Mouse (Mus musculus) liver, embryonic 15.5 days (tissue): ENCODE results near the gene Aurkb. TPM values are rescaled to one million over a fixed set of nuclear protein-coding genes. Genes with fewer than 3 reads are reported as not detected.

Source experiments
- polyA plus RNA-seq: library from polyadenylated mRNA; unstranded; fragments of >200 nt; fragmentation: Nextera tagmentation; extraction: Ambion mirVana; gene quantifications from 2 replicates; pipeline ENCODE4 v1.2.1, GENCODE M21; 2015

Gene Aurkb
- polyA plus RNA-seq, 1 experiment from 2014 or later = 111 TPM

Other genes with a start within 250 kb of the Aurkb start
- gene Ndel1, start 173.8 kb upstream of the Aurkb start, polyA plus RNA-seq = 37.6 and 41.7 TPM in 2 replicates
- gene Rnf222, start 157.1 kb upstream of the Aurkb start, polyA plus RNA-seq = 0.13 TPM in 2 replicates
- gene Rpl26, start 144.1 kb upstream of the Aurkb start, polyA plus RNA-seq = 434 and 517 TPM in 2 replicates
- gene Odf4, start 118.6 kb upstream of the Aurkb start, polyA plus RNA-seq = not detected in 2 replicates
- 1.4 and 1.8 TPM in 2 replicates for gene Arhgef15, start 88.2 kb upstream of the Aurkb start, polyA plus RNA-seq
- 0.44 and 0.46 TPM in 2 replicates for gene Slc25a35, start 77.5 kb upstream of the Aurkb start, polyA plus RNA-seq
- 21.7 and 22.4 TPM in 2 replicates for gene Rangrf, start 70.5 kb upstream of the Aurkb start, polyA plus RNA-seq
- gene Pfas, start 37.2 kb upstream of the Aurkb start, polyA plus RNA-seq = 17.0 and 18.5 TPM in 2 replicates
- 20.5 and 20.9 TPM in 2 replicates for gene Ctc1, start 29.7 kb upstream of the Aurkb start, polyA plus RNA-seq
- gene Borcs6, start 14.1 kb downstream of the Aurkb start, polyA plus RNA-seq = 4.3 and 5.3 TPM in 2 replicates
- gene Tmem107, start 25.2 kb downstream of the Aurkb start, polyA plus RNA-seq = 20.2 and 21.6 TPM in 2 replicates
- 14.9 and 19.6 TPM in 2 replicates for gene Vamp2, start 42.8 kb downstream of the Aurkb start, polyA plus RNA-seq
- gene Per1, start 49.6 kb downstream of the Aurkb start, polyA plus RNA-seq = 6.4 and 7.6 TPM in 2 replicates
- 0.12 and 0.18 TPM in 2 replicates for gene Hes7, start 74.8 kb downstream of the Aurkb start, polyA plus RNA-seq
- gene 9130213A22Rik, start 76.9 kb downstream of the Aurkb start, polyA plus RNA-seq = 0.07 TPM in 1 of 2 replicates, not detected in the other
- gene Aloxe3, start 80.2 kb downstream of the Aurkb start, polyA plus RNA-seq = 0.13 TPM in 1 of 2 replicates, not detected in the other
- not detected in 2 replicates for gene Alox12b, start 111.3 kb downstream of the Aurkb start, polyA plus RNA-seq
- gene Alox8, start 152.2 kb downstream of the Aurkb start, polyA plus RNA-seq = 0.05 and 0.06 TPM in 2 replicates
- gene Gucy2e, start 191.4 kb downstream of the Aurkb start, polyA plus RNA-seq = not detected in 2 replicates